Mouse (Mus musculus) retina, postnatal 7 days (tissue): ENCODE data around the gene Il4ra.

Source experiments
- DNase-seq: peaks from one replicate; pipeline ENCODE4 v3.0.0-alpha.2; 2012; ENCODE audit warnings: low read depth, low spot score

Gene Il4ra

GRCm38 (mm10) chr7:125599373-125599973 lies 47.6 kb downstream of the Il4ra start:
- no peak for DNase-seq

GRCm38 (mm10) chr7:125600136-125600535 lies 48.2 kb downstream of the Il4ra start:
- DNase-seq = no peak

- DNase-seq = no peak
Observed at GRCm38 (mm10) chr7:125600612-125601279, 48.8 kb downstream of the Il4ra start.

GRCm38 (mm10) chr7:125601280-125601670 lies 49.4 kb downstream of the Il4ra start:
- DNase-seq = no peak

GRCm38 (mm10) chr7:125601821-125602448 lies 50.0 kb downstream of the Il4ra start:
- DNase-seq = no peak

GRCm38 (mm10) chr7:125603185-125603631 lies 51.3 kb downstream of the Il4ra start, which contains the start of gene Il21r:
Gene Il21r (plus strand): TSS chr7:125603429.
- no peak for DNase-seq

- DNase-seq = no peak
Observed at GRCm38 (mm10) chr7:125604362-125605319, 52.7 kb downstream of the Il4ra start.

- DNase-seq = no peak
Observed at GRCm38 (mm10) chr7:125605725-125606139, 53.8 kb downstream of the Il4ra start.

- DNase-seq = no peak
Observed at GRCm38 (mm10) chr7:125606265-125607164, 54.6 kb downstream of the Il4ra start.

- no peak for DNase-seq
Observed at GRCm38 (mm10) chr7:125607384-125608182, 55.7 kb downstream of the Il4ra start.

- no peak for DNase-seq
Observed at GRCm38 (mm10) chr7:125608183-125608688, 56.3 kb downstream of the Il4ra start.

- DNase-seq = no peak
Observed at GRCm38 (mm10) chr7:125613579-125613978, 61.7 kb downstream of the Il4ra start.

GRCm38 (mm10) chr7:125615453-125615852 lies 63.5 kb downstream of the Il4ra start:
- DNase-seq = no peak

GRCm38 (mm10) chr7:125618016-125618415 lies 66.1 kb downstream of the Il4ra start:
- DNase-seq = no peak

GRCm38 (mm10) chr7:125620077-125620476 lies 68.2 kb downstream of the Il4ra start:
- DNase-seq = no peak

- no peak for DNase-seq
Observed at GRCm38 (mm10) chr7:125622741-125623685, 71.1 kb downstream of the Il4ra start.

GRCm38 (mm10) chr7:125625219-125625618 lies 73.3 kb downstream of the Il4ra start:
- no peak for DNase-seq

- no peak for DNase-seq
Observed at GRCm38 (mm10) chr7:125625829-125626228, 73.9 kb downstream of the Il4ra start.
